Comparison of ENCODE assay signal across 16 mouse cellular contexts in genomic region chr8:79522040-79522439, GRCm38 (mm10).
A peak's percentile ranks its signal among the peaks of the same experiment; 100 is the strongest.
DNase-seq lines count a peak whose midpoint lies in the region; ATAC-seq lines count a peak whose summit lies in the region.
"Had no signal": no experiment of that assay in that cellular context is flagged by ENCODE, and none has a peak within 500 bp of the region (broad histone marks: within the 10 kb centered on the region; RNA-seq: fewer than 3 reads in every experiment).

No protein-coding gene starts in this region.

- no peak overlapping the region for H3K9ac ChIP-seq in hindbrain, embryonic 12.5 days
- H3K9ac ChIP-seq in embryonic facial prominence, embryonic 13.5 days = no peak overlapping the region
- no peak overlapping the region for H3K9ac ChIP-seq in limb, embryonic 13.5 days
- no peak overlapping the region for H3K9ac ChIP-seq in kidney, embryonic 16.5 days (replicated peaks; ENCODE audit: low read length)
- H3K9ac ChIP-seq: forebrain, embryonic 12.5 days; heart, embryonic 15.5 days had no signal

- no peaks in the 10 kb centered on the region for H3K36me3 ChIP-seq in hindbrain, embryonic 12.5 days
- no peaks in the 10 kb centered on the region for H3K36me3 ChIP-seq in hindbrain, embryonic 10.5 days
- no peaks in the 10 kb centered on the region for H3K36me3 ChIP-seq in embryonic facial prominence, embryonic 13.5 days
- H3K36me3 ChIP-seq in limb, embryonic 13.5 days = no peaks in the 10 kb centered on the region
- H3K36me3 ChIP-seq in kidney, embryonic 16.5 days (ENCODE audit: insufficient read depth, low read length) = no peaks in the 10 kb centered on the region
- H3K36me3 ChIP-seq: forebrain, embryonic 12.5 days; heart, embryonic 15.5 days had no signal

- H3K27me3 ChIP-seq in hindbrain, embryonic 12.5 days = no peaks in the 10 kb centered on the region
- H3K27me3 ChIP-seq in hindbrain, embryonic 10.5 days (ENCODE audit: insufficient read depth, poor library complexity, severe bottlenecking) = no peaks in the 10 kb centered on the region
- H3K27me3 ChIP-seq in embryonic facial prominence, embryonic 13.5 days = no peaks in the 10 kb centered on the region
- H3K27me3 ChIP-seq in limb, embryonic 13.5 days = no peaks in the 10 kb centered on the region
- H3K27me3 ChIP-seq in kidney, embryonic 16.5 days (ENCODE audit: insufficient read depth, low read length) = no peaks in the 10 kb centered on the region
- H3K27me3 ChIP-seq: forebrain, embryonic 12.5 days; heart, embryonic 15.5 days had no signal

- H3K4me2 ChIP-seq in hindbrain, embryonic 12.5 days (replicated peaks) = 0 out of 2 replicates have a peak overlapping the region, but pooled peaks have one; percentile 5
- H3K4me2 ChIP-seq in embryonic facial prominence, embryonic 13.5 days = peak overlapping the region; percentile 30; the same call in 1 of the 2 replicates
- H3K4me2 ChIP-seq in limb, embryonic 13.5 days (replicated peaks) = peak overlapping the region; percentile 37
- no peak overlapping the region for H3K4me2 ChIP-seq in kidney, embryonic 16.5 days (replicated peaks; ENCODE audit: low read depth, low read length)
- H3K4me2 ChIP-seq: forebrain, embryonic 12.5 days; heart, embryonic 15.5 days had no signal

- H3K4me3 ChIP-seq in hindbrain, embryonic 12.5 days = no peak overlapping the region
- H3K4me3 ChIP-seq in hindbrain, embryonic 10.5 days = no peak overlapping the region
- H3K4me3 ChIP-seq in embryonic facial prominence, embryonic 13.5 days = no peak overlapping the region
- H3K4me3 ChIP-seq in limb, embryonic 13.5 days = no peak overlapping the region
- no peak overlapping the region for H3K4me3 ChIP-seq in kidney, embryonic 16.5 days (ENCODE audit: low read length)
- H3K4me3 ChIP-seq: forebrain, embryonic 12.5 days; heart, embryonic 15.5 days had no signal

- H3K4me1 ChIP-seq in hindbrain, embryonic 12.5 days = no peaks in the 10 kb centered on the region
- H3K4me1 ChIP-seq in hindbrain, embryonic 10.5 days (replicated peaks) = no peaks in the 10 kb centered on the region
- no peaks in the 10 kb centered on the region for H3K4me1 ChIP-seq in embryonic facial prominence, embryonic 13.5 days
- 0 out of 2 replicates have a peak, but pooled peaks cover 3% of the 10 kb centered on the region for H3K4me1 ChIP-seq in limb, embryonic 13.5 days
- H3K4me1 ChIP-seq in kidney, embryonic 16.5 days (ENCODE audit: insufficient read depth, low read length) = no peaks in the 10 kb centered on the region
- H3K4me1 ChIP-seq: forebrain, embryonic 12.5 days; heart, embryonic 15.5 days had no signal

- WGBS in hindbrain, embryonic 12.5 days = 56% methylated on average over 1 of the region's 1 CpGs
- WGBS in hindbrain, embryonic 10.5 days = 56% methylated on average over 1 of the region's 1 CpGs
- WGBS in embryonic facial prominence, embryonic 13.5 days = 17% methylated on average over 1 of the region's 1 CpGs
- WGBS in limb, embryonic 13.5 days = 13% methylated on average over 1 of the region's 1 CpGs
- WGBS in kidney, embryonic 16.5 days = 66% methylated on average over 1 of the region's 1 CpGs

- no peak for DNase-seq in hindbrain, embryonic 10.5 days (ENCODE audit: low spot score)
- peak; percentile 78 for DNase-seq in NIH3T3 (ENCODE audit: low read depth)
- DNase-seq in gastrocnemius, postnatal 10 days = no peak
- no peak for DNase-seq in heart, postnatal 4 days
- DNase-seq: adrenal gland, postnatal 14 days; cerebellum, postnatal 36 days; gastrocnemius, postnatal 25 days; kidney, adult 11 months; lung, adult 18-20 months had no signal

- H3K27ac ChIP-seq in hindbrain, embryonic 12.5 days = no peak overlapping the region
- no peak overlapping the region for H3K27ac ChIP-seq in hindbrain, embryonic 10.5 days
- peak overlapping the region; percentile 33; the same call in 1 of the 2 replicates for H3K27ac ChIP-seq in embryonic facial prominence, embryonic 13.5 days
- no peak overlapping the region; the same call in 1 of the 2 replicates for H3K27ac ChIP-seq in limb, embryonic 13.5 days
- no peak overlapping the region for H3K27ac ChIP-seq in kidney, embryonic 16.5 days (ENCODE audit: low read length)
- H3K27ac ChIP-seq: forebrain, embryonic 12.5 days; heart, embryonic 15.5 days had no signal

- H3K9me3 ChIP-seq in hindbrain, embryonic 12.5 days (replicated peaks) = no peaks in the 10 kb centered on the region
- no peaks in the 10 kb centered on the region for H3K9me3 ChIP-seq in hindbrain, embryonic 10.5 days
- H3K9me3 ChIP-seq in embryonic facial prominence, embryonic 13.5 days = no peaks in the 10 kb centered on the region
- H3K9me3 ChIP-seq in limb, embryonic 13.5 days = no peaks in the 10 kb centered on the region
- H3K9me3 ChIP-seq in kidney, embryonic 16.5 days (ENCODE audit: low read length) = no peaks in the 10 kb centered on the region
- H3K9me3 ChIP-seq: forebrain, embryonic 12.5 days; heart, embryonic 15.5 days had no signal

- ATAC-seq in hindbrain, embryonic 12.5 days (ENCODE audit: low FRiP score) = no peak
- peak; percentile 62; the same call in 1 of the 2 replicates for ATAC-seq in embryonic facial prominence, embryonic 13.5 days (ENCODE audit: insufficient number of reproducible peaks, insufficient read depth, low FRiP score, low TSS enrichment, low read depth)
- ATAC-seq in limb, embryonic 13.5 days (ENCODE audit: low FRiP score, low read depth) = peak; percentile 69; the same call in 1 of the 2 replicates
- ATAC-seq in kidney, embryonic 16.5 days (ENCODE audit: low FRiP score, low TSS enrichment) = no peak
- ATAC-seq: CD4-positive, CD25-positive, alpha-beta regulatory T cell, adult 4 months had no signal

Comparison
In these comparisons a context has a peak if more than half of its experiments do, and no peak if none do; other contexts are left out.
1. ATAC-seq: peak in embryonic facial prominence, embryonic 13.5 days (single experiment) and limb, embryonic 13.5 days (single experiment); none in hindbrain, embryonic 12.5 days (single experiment) and kidney, embryonic 16.5 days (single experiment).